Mouse (Mus musculus) activated CD4-positive, CD25-positive, alpha-beta regulatory T cell, adult 4 months (primary cell): Measurements from ENCODE around the gene Snrpb. TPM values are rescaled to one million over a fixed set of nuclear protein-coding genes. Genes with fewer than 3 reads are reported as not detected.

Experiments
- ATAC-seq: one replicate; pipeline ENCODE4 v1.8.0; 2017
- polyA plus RNA-seq, 2 experiments: library from polyadenylated mRNA; unstranded; fragments of 100-300 nt; shearing (Covaris generic); gene quantifications; one replicate each; pipeline ENCODE4 v1.2.1; 2017

The Snrpb gene
- polyA plus RNA-seq, 2 experiments from 2014 or later = 354 to 438 TPM

GRCm38 (mm10) chr2:130129687-130130086, 49.5 kb downstream of the Snrpb start:
- no peak for ATAC-seq

GRCm38 (mm10) chr2:130126073-130126472, 53.1 kb downstream of the Snrpb start:
- no peak for ATAC-seq

- no peak for ATAC-seq
Measured at GRCm38 (mm10) chr2:130125279-130126059, 53.7 kb downstream of the Snrpb start.

Other genes starting within 250 kb of the Snrpb start
- gene Tgm3, start 167.1 kb downstream of the Snrpb start, polyA plus RNA-seq = not detected
- gene Tgm6, start 67.0 kb downstream of the Snrpb start, polyA plus RNA-seq = not detected
- gene Tmc2, start 15.8 kb upstream of the Snrpb start, polyA plus RNA-seq = under 1 TPM in 1 of 2 experiments, not detected in 1; 0.12 TPM
- gene Nop56, start 95.0 kb upstream of the Snrpb start, polyA plus RNA-seq = 100 to 1,000 TPM; 293 to 306 TPM
- gene Idh3b, start 105.1 kb upstream of the Snrpb start, polyA plus RNA-seq = 100 to 1,000 TPM; 132 to 167 TPM
- not detected for gene Ebf4, start 115.8 kb upstream of the Snrpb start, polyA plus RNA-seq
- gene Cpxm1, start 218.2 kb upstream of the Snrpb start, polyA plus RNA-seq = 1 to 10 TPM in 1 of 2 experiments, under 1 TPM in 1; 0.24 to 1.2 TPM
- gene Gm28372, start 225.8 kb upstream of the Snrpb start, polyA plus RNA-seq = not detected
- gene 1700020A23Rik, start 225.9 kb upstream of the Snrpb start, polyA plus RNA-seq = not detected
- not detected for gene Tmem239, start 227.1 kb upstream of the Snrpb start, polyA plus RNA-seq
- gene Vps16, start 244.9 kb upstream of the Snrpb start, polyA plus RNA-seq = 100 to 1,000 TPM; 132 to 174 TPM
- gene Pced1a, start 245.3 kb upstream of the Snrpb start, polyA plus RNA-seq = 10 to 100 TPM; 11.6 to 18.4 TPM